Mouse (Mus musculus) testis, postnatal 10 days (tissue): ENCODE data around the gene Map2k3.
"Not testable (repeated sequence)": the region's sequence is repeated elsewhere in the genome, so short reads cannot be mapped to it uniquely, and the experiment has no call there.

Source experiments
- DNase-seq: peaks from one replicate; pipeline ENCODE4 v3.0.0; 2021; ENCODE audit warnings: low spot score

Gene Map2k3

DNA sequence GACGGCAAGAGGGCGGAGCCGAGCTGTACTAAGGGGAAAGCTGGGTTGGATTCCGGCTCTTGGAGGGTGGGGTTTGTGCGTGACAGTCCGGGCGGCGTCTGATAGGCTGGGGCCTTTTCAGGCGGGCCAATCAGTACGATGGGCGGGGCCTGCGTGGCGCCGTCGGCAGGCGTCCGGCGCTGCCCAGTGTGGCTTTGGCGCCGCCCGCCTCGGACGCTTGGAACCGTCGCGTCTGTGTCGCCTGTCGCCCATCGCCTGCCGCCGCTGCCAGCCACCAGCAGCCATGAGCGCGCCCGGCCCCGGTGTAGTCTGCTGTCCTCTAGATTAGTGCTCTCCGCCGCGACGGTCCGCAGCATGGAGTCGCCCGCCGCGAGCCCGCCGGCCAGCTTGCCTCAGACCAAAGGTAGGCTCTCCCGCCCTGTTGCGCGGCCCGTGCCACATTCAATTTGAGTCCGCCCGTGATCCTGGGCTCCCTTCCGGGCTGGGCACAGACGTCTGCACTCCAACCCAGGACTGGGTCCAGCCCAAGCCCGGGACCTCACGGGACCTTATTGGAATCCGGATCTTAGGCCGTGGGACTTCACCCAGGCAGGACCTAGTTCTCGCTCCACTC is at the start of gene Map2k3:
Gene Map2k3, plus strand, starts transcription at position 165 of the 613 bp plus-strand sequence.
- peak; percentile 97 for DNase-seq

DNA sequence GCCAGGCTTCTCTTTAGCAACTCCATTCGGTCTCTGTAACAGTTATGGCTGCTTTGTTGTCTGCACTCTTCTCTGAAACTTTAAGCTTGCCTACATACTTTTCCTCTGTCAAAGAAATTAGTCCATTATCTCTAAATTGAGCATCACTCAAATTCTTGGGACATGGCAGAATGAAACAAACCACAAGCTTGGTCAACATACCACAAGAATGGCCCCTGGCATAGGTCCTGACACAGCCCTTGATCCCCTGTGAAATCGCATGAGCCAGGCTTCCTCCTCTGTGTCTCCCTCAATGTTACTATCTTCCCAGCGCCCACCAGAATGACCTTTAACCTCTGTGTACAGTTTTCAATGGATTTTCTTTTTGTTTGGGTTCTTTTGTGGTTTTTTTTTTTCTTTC is 49.4 kb upstream of the Map2k3 start:
- no peak for DNase-seq

DNA sequence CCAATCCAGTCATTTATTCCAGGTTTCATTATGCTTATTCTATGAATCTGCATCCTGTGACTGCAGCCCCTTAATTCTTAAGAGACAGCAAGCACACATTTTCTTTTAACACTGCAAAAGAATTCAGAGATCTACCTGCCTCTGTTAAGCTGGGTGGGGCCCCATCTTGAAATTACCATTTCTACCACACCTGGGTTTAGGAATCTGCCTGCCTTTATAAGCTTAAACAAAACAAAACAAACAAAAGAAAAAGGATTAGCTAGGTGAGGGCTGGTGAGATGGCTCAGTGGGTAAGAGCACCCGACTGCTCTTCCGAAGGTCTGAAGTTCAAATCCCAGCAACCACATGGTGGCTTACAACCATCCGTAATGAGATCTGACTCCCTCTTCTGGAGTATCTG is 44.8 kb upstream of the Map2k3 start:
- DNase-seq: not testable (repeated sequence)

DNA sequence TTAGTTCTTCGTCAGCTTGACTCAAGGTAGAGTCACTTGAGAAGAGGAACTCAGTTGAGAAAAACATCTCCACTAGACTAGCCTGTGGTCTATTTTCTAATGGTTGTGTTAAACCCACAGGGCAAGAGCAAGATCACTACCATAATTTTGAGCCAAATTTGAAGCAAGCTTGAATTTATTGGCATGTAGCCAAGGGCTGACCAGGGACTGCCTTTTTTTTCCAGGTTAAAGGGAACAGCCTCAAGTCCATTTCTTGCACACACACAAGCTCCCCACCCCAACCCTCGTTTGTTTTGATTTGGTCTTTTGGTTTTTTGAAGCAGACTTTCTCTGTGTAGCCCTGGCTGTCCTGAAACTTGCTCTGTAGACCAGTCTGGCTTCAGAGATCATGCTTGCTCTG is 42.0 kb upstream of the Map2k3 start:
- no peak for DNase-seq

DNA sequence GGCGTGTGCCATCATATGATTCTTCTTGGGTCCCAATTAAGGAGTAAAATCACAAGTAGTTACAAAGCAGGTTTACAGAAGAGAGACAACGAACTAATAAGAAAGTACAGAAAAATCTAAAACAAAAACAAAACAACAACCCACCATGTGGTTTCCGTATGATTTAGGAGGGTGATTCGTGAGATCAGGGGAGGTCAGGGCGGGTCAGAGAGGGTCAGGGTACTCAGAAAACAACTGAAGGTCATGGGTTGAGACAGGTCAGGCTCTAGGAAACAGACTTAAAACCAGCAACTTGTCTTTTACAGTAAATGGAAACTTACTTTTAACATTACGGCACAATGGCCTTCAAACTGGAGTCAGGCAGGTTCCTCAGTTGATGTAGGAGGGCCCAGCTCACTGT is 41.5 kb upstream of the Map2k3 start:
- no peak for DNase-seq

DNA sequence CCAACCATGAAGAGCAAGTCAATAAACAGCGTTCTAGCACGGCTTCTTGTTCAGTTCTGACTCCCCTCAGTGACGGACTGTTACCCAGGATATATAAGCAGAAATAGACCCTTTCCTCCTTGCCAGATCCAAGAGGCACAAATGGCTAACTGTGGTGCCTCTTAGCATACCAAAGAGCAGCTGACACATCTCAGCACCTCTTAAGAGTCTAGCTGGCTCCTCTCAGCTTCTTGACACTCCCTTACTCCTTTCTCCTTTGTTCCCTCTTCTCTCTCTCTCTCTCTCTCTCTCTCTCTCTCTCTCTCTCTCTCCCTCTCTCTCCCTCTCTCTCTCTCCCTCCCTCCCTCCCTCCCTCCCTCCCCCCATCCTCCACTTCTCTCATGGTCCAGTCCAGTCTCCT is 41.1 kb upstream of the Map2k3 start:
- no peak for DNase-seq

DNA sequence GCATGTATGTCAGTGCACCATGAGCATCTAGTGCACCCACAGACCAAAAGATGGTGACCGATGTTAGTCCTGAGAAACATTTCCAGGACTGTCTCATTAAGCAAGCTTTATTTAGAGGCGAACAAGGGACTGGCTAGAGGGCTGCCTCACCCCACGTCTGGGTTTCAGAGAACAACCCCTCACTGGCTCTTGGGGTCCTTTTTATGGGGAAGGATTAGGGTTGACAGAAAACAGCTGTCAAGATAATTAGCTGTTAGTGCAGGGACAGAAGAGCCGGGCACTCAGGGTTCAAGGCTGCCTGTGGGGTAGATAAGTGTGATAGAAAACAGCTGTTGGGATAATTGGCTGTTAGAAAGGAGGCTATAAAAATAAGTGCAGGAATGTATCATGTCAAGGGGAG is 35.9 kb upstream of the Map2k3 start:
- no peak for DNase-seq

DNA sequence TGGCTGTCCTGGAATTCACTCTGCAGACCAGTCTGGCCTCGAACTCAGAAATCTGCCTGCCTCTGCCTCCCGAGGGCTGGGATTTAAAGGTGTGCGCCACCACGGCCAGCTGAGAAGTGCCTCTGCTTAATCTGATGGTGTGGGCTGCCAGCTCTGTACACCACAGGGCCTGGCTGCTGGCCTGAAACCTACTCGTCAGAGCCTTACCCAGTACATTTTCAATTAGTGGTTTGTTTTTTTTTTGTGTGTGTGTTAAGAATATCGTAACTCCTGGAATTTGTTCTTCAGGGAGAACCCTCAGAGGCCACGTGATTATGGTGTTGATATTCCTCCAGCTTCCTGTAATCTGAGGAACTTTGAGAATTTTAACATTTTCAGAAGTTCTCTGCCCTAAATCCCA is 29.8 kb upstream of the Map2k3 start:
- DNase-seq: no peak

DNA sequence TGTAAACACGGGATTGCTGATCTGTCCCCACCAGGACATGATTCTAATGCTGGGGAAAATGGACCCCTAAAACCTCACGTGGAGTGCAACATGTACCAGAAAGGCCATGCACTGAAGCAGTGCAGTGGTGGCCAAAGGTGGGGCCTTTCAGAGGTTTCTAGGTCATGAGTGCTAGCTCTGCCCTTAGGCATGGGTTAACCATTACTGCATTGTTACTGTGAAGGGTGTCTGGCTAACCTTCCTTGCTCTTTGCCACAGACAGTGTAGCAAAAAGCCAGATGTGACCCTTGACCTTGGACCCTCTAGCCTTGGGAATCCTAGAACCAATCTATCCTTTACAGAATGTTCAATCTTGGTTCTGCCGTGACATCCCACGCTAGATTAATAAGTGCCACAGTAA is 29.3 kb upstream of the Map2k3 start:
- DNase-seq: no peak

DNA sequence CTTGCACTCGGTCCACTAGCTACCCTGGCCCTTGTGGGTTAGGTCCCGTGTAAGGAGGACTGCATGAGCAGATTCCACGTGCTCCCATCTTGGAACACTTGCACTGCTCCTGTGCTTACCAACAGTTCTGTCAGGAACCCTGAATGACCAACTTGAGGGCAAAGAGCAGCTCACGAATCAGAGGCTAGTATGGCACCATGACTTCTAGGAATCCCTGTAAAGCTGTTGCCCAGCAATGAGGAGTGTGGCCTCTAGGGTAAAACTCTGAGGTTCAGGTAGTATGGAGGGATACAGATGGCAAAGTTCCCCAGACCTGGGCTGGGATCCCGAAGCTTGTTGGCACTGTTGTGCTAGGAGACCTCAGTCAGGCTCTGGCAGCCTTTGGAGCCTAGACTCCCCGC is 28.2 kb upstream of the Map2k3 start:
- no peak for DNase-seq

DNA sequence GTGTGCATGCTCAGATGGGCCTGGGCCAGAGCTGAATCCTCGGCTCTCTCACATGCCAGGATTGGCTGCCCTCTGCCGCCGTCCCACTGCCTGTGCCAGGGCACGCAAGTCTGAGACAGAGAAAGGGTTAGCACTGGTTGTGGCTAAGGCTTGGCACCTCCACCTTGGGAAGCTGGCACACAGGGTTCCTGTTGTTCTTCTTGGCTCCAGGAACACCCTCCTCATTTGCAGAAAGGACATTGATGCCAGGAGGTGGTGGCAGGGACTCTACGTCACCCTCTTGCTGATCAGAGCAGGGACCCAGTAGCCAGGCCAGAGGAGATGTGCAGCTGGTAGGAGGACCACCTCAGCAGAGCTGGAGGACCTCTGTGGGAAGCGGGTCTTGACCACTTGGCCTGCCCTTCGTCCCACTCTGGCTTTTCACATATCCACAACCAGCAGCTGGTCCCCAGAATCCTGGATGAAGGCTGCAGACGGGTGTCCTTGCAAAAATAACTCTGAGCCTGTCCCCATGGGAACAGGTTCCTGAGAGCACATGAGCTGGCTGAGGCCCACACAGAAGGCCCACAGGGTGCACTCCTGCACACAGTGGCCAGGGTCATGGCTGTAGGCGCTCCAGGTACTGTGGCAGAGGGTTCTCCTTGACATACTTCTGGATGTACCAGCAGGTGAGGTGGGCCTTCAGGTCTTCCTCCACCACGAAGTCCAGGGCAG is 26.3 kb upstream of the Map2k3 start:
- no peak for DNase-seq

DNA sequence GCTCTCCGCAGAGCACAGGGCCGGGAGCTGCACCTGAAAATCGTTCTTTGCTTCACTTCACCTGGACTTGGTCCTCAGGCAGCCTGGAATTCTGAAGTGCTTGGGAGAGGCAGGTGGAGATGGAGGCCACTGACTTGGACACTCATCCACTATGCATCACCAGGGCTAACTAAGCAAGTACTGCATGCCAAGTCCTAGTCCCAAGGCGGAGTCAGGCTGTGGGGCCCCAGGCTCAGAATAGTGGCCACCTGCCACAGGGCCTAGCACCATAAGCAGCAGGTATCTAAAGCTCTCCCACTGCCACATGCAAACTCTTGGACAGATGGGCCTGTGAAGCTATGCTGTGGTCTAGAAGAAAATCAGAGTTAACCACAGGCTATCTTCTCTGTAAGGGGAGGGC is 25.4 kb upstream of the Map2k3 start:
- no peak for DNase-seq

DNA sequence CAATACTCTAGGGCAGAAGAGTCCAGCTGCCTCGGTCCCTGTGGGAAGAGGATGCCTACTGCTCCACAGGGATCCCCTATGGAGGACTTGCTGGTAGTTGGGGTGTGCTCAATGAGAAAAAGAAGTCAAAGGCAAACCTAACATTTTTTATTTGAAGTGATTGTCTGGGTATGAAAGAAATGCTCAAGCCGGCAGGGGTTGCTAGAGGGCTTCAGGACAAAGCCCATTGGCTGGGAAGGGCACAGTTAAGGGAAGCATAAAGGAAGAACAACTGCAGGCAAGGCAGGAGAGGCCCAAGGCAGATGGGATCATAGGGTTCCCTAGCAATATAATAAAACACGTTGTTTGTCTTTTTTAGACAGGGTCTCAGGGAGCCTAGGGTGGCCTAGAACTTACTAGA is 23.8 kb upstream of the Map2k3 start:
- no peak for DNase-seq

DNA sequence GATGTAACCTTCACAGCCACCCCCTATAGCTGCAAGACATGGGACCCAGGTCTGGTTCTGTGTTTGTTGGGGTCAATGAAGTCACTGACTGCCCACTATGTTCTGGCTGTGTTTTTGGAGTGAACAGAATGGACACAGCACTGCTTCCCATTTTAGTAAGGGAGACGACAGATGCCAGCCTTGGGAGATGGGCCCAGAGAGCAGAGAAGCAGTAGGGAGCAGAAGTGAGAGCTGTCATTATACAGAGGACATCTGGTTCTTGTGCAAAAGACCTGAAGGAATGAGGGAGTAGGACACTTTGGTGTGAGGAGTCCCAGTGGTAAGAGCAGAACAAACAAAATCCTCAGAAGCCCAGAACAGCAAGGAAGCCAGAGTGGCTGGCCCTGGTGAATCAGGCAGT is 22.2 kb upstream of the Map2k3 start:
- no peak for DNase-seq

DNA sequence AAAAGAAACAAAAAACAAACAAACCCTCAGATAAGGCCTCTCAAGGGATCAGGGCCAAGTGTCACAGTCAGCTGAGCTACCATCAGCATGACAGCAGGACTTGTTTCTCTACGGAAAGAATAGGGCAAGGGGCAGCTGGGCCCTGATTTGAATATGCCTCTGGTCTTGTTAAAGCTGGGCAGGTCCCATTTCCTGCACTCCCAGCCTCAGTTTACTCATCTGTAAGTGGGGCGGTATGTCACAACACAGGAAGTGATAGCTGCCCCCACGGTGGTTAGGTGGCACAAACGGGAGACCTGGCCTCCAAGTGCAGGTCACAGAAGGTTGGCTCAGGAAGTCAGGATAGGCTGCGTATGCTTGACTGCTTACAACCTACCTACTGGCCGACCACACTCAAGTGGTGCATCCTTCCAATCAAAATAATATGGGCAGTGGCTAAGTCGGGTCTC is 19.3 kb upstream of the Map2k3 start:
- DNase-seq: peak; percentile 44

DNA sequence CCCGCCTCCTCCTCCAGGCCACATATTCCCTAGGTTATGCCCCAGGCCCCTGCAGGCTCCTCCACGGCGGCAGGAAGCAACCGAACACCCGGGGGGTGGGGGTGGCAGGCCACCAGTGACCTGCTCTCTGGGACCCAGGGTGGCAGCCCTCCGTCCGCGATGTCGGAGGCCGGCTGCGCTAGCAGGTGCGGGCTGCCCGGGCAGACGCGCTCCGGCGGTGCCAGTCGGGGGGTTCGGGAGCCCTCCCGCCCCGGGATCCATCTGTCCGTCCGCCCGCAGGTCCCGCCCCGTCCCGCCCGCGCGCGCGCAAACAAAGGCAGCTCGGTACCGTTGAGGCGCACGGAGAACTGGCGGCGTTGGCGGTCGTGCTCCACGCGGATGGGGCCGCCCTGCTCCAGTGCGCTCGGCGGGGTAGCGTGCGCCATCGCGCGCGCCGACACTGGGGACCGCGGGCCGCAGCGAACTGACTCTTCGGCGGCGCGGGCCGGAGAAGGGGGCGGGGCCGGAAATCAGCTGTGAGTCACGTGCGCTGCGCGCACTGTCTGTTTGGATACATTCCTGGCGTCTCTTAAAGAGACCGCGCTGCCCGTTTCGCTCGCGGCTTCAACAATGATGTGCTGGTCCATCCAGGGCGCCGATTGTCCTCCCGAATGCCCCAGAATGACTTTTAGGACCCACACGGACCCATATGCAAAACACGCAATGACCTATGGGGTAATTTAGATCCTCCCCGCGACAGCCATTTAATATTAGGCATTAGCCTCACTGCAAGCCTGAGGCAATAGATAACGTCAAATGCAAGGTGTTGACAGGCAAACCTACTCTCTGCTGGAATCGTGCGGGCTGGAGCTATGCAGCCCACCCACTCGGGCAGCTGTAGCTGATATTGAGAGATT is 18.3 kb upstream of the Map2k3 start:
- peak; percentile 96 for DNase-seq

DNA sequence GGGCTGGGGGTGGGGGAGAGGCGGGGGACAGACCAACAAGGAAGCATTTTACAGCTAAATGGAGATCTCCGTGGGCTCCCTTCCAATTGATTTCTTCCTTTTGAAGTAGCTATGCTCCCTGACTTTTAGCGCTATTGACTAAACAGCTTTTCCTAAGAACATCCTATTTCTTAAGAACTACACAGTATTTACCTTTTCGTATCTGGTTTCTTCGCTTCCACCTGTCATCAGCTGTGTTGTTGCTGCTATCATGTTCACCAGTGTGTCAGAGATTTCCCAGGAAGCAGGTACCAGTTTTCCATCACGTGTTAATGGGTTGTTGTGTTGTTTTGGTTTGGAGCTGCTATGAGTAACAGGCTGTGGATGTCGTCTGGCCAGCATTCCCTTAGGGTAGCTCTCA is 17.3 kb upstream of the Map2k3 start, which contains the start of gene Natd1:
Gene Natd1, minus strand, starts transcription at position 260 of the 400 bp plus-strand sequence.
- DNase-seq: no peak

DNA sequence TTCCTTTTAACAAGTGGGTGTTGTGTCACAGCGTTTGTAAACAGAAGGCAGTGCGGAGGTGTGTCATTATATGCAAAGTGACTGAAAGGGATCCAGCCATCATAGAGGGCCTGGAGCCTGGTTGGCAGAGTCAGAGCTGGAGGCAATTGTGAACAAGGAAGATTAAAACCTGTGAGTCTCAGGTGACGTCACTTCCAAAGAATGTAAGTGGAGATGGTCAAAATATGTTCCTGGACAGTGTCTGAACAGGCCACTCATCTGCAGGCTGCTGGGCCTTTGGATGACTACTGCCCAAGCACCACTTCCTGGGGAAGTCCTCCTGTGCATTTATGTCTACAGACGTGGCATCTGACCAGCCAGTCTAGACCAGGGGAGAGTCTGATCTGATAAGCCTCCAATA is 16.6 kb upstream of the Map2k3 start:
- no peak for DNase-seq

DNA sequence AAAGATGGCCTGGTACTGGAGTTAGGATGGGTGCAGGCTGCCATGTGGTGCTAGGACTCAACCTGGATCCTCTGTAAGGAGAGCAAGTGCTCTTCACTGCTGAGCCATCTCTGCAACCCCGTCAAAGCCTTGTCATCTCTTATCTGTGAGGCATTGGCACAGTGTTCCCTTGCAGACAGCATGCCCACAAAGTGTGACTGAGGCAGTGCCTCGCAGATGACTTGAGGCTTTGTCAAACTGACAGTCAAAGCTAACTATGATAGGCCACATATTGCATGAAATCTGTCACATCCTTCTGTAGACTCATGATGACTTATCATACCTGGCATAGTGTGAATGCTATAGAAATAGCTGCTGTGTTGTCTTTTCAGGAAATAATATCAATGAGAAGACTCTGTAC is 11.8 kb upstream of the Map2k3 start:
- no peak for DNase-seq

DNA sequence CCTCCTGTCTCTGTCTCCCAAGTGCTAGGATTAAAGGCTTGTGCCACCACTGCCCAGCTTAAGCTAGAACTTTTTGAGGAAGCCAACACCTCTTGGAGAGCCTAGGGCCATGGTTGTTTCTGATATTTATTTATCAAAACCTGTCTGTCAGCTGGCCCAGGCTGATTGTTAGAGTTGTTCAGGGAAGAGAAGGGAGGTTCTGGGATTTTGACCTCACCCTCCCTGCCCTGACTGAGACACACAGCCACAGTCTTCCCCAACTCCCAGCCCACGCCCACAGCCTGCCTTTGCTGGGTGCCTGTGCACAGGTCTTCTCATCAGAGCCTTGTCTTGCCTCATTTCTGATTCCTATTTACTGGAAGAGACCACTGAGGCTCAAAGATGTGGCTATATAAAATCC is 9.6 kb upstream of the Map2k3 start:
- no peak for DNase-seq

DNA sequence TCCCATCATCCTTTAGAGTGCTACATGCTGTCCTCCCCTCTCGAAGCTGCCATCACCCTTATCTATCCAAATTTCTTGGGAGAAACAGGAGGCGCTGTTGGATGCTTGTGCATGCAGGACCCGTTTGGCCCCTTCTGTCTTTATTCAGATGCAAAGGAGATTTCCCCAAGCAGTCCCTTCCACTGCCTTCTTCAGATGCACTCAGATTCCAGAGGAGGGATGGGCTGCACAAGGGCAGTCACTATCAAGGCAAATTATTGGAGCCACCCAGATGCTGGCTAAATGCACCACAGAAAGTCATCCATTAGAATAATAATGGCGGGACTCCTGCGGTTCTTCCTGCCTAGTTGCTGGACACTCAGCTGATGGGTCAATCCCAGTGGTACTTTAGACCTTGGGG is 8.9 kb upstream of the Map2k3 start:
- no peak for DNase-seq

DNA sequence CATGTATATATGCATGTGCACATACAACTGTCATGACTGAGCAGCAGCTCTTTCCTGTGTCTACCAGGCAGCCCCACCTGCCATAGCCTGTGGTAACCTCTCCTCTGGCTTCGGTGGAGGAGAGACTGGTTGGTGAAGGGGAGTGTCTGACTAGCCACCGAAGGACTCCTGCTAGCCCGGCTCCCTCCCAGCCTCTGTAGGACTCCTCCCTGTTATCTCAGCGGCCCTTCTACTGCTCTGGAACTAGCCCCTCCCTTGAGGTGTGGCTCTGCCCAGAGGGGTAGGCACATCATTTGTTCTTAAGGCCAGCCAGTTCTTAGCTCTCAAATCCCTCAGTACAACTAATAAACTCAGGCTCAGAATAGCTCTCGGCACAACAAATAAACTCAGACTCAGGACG is 7.3 kb upstream of the Map2k3 start:
- no peak for DNase-seq

DNA sequence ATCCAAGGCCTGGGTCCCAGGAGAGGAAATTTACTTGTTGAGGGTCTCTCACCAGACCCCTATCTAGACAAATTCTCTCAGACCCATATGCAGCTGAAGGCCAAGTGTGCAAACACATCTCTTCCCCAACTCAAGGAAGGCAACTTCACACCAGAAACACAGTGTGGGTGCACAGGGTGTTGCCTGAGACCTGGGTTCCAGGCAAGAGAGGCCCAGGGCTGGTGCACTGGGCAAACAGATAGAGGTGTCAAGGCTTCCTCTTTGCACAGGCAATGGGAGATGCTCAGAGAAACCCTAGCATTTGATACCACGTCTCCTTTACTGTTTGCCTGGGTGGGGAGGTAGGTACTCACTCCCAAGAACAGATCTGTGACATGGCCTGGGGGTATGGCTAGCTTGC is 6.9 kb upstream of the Map2k3 start:
- DNase-seq: no peak
